Mouse (Mus musculus): Measurements from ENCODE around the gene Gins1.
"Not testable (repeated sequence)": the region's sequence is repeated elsewhere in the genome, so short reads cannot be mapped to it uniquely, and the experiment has no call there.

Gene Gins1

DNA sequence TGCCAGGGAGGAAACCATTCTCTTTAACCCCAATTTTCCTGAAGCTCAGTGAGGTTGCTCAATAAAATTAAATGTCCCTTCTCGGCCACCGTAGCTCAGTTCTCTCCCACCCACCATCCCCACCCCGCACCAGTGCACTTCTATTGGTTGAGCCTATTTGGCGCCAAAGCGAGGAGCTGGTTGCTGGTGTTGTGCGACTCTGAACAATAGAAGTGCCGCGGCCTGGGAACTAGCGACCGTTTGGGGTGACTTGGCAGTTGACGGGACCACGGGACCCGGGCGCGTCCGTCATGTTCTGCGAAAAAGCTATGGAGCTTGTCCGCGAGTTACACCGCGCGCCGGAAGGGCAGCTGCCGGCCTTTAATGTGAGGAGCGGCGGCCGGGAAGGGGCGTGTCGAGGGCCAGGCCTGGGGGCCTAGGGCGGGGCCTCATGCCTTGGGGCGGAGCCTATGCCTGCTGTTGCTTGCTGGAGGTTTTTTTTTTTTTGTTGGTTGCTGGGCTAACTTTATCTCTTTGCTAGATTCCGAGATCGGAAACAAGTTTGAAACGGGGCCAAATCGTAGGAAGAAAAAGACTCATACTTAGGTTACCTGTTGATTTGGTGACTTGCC lies 4.3 kb downstream of the Gins1 start:
- peak; percentile 87 for DNase-seq (ENCODE audit: low read depth, low spot score)

DNA sequence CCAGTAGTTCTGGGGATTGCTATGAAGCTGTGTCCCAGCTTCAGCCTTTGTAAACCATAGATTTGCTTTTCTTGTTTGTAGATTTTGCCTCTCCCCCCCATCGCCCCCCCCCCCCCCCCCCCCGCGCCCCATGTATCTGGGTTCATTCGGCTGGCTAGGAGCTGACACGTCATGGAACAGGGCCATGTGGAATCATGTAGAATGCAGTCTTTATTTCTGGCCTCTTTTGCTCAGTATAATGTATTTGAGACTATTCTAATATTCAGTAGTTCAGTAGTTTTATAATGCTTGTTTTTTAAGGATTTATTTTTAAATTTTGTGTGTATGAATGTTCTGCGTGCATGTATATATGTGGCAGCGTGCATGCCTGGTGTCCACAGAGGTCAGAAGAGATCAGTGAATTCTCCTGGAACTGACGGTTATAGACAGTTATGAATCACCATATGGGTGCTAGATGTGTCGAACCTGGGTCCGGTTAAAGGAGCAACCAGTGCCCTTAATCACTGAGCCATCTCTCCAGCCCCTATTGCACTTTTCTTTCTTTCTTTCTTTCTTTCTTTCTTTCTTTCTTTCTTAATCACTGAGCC lies 5.2 kb downstream of the Gins1 start:
- DNase-seq (ENCODE audit: low read depth, low spot score): no peak

DNA sequence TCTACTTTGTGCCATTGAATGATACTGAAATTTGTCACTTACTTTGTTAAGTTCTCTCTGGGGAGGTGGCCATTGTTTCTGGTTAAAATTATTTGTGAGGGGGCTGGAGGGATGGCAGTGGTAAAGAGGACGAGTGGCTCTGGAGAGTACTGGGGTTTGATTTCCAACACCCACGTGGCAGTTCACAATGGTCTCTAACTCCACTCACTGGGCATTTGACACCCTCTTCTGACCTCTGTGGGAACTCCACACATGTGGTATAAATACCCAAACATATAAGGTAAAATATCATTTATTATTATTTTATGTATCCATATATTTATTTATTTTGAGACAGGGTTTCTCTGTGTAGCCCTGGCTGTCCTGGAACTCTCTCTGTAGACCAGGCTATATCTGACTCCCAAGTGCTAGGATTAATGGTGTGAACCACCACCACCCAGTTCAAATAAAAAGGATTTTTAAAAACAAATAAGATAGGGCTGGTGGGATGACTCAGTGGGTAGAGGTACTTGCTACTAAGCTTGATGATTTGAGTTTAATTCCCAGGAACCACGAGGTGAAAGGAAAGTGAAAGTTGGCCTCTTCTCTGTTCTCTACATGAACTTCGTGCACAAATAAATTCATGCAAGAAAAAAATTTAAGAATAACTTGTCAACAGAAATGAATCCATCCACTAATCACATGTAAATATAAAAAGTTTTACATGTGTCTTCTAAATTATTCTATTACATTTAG lies 9.7 kb downstream of the Gins1 start:
- DNase-seq (ENCODE audit: low read depth, low spot score): no peak

DNA sequence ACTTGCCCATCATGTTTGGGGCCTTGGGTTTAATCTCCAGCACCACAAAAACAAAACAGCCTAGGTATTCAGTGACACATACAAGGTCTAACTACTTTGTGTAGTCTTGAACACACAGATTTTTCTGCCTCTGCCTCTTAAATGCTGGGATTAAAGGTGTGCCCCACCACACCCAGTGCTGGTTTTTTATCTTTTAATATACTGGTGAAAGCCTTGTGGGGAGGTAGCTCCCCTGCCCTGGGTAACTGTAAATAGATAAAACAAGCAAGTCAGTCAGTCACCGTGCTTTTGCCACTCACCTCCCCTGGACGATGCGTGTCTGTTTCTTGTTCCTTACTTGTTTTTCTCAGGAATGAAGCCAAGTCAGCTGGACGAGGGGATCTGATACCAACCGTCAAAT lies 10.6 kb downstream of the Gins1 start:
- no peak for DNase-seq (ENCODE audit: low read depth, low spot score)

DNA sequence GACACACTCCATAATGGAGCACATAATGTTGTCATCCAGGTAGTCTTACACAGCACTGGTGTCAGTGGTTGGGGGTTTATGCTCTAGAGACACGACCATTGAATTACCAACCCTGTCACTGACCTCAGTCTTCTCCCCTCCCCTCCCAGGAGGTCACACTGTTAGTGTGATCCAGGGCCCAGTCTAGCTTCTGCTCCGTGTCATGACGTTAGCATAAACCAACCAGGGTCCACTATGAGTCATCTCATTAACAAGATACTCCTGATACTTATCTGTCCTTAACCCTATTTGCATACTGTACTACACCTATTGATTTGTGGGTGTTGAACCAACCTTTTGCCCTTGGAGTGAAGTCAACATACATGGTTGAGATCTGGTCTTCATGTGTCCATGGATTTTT lies 13.5 kb downstream of the Gins1 start:
- DNase-seq (ENCODE audit: low read depth, low spot score): no peak

DNA sequence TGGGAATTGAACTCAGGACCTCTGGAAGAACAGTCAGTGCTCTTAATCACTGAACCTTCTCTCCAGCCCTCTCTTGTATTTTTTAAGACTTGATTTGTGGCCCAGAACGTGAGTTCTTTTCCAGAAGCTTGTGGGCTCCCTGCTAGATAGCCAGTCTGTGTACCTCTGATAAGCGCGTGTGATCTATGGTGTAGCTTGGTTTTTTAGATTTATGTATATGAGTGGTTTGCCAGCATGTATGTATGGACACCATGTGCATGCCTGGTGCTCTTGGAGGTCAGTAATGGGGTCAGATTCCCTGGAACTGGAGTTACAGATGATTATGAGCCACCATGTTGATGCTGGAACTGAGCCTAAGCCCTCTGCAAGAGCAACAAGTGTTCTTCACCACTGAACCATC lies 15.3 kb downstream of the Gins1 start:
- no peak for DNase-seq (ENCODE audit: low read depth, low spot score)

DNA sequence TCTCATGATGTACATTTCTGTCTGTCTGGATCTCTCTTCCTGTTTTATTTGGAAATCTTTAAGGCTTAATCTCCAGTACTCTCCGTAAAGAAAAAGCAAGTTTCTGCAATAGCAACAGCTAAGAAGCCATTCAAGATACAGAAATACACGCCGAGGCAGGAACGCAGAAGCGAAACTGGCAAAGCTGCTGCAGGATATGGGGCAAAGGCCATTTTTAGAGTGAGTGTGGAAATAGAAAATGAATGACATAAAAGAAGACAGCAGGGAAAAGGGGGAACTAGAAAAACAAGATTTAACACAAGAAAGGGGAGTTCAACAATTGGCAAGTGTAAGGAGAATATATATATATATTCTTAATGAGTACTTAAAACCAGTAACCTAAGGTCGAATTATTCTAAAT lies 16.5 kb downstream of the Gins1 start:
- no peak for DNase-seq (ENCODE audit: low read depth, low spot score)

DNA sequence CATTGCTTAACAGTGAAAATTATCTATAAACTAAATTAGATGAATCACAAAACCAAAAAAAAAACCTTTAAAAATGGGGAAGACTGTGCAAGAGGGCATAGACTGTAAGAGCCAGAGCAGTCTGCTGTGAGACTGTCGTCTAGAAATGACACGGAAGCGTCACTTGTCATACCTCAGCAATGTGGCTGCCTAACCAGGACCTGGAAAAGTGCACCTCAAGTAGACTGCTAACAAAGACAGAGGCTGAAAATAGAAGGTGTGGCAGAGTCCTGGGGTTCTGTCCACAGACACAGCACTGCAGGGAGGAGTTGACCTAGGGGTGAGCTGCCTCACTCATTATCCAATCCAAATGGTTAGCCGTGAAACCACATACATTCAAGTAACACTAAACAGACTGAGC lies 17.0 kb downstream of the Gins1 start:
- DNase-seq (ENCODE audit: low read depth, low spot score): no peak

DNA sequence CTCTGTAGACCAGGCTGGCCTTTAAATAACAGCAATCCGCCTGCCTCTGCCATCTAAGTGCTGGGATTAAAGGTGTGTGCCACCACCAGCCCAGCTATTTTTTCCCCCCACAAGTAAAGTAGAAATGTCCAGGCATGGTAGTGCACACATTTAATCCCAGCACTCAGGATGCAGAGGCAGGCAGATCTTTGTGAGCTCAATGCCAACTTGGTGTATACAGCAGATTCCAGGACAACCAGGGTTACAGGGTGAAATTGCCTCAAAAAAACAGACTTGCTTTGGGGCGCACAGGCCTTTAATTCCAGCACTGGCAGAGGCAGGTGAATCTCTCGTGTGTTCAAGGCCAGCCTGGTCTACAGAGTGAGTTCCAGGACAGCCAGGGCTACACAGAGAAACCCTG lies 17.8 kb downstream of the Gins1 start:
- no peak for DNase-seq (ENCODE audit: low read depth, low spot score)

DNA sequence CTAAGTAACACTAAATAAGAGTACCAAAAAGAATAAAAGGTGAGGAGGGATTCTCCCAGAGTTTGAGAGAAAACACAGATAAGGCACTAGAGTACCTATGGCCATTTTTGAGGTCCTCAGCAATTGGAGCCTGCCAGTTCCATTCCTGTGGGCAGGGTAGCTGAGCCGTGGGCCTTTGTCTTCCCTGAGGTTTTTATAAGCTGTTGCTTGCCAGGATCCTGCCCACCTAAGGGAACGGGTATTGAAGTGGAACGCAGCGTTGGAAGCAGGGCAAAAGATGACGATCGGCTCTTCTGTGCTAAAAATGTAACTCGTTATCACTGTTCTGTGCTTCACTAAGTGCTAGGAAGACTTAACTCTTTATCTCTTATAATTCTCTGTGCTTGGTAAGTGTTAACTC lies 18.3 kb downstream of the Gins1 start:
- no peak for DNase-seq (ENCODE audit: low read depth, low spot score)

DNA sequence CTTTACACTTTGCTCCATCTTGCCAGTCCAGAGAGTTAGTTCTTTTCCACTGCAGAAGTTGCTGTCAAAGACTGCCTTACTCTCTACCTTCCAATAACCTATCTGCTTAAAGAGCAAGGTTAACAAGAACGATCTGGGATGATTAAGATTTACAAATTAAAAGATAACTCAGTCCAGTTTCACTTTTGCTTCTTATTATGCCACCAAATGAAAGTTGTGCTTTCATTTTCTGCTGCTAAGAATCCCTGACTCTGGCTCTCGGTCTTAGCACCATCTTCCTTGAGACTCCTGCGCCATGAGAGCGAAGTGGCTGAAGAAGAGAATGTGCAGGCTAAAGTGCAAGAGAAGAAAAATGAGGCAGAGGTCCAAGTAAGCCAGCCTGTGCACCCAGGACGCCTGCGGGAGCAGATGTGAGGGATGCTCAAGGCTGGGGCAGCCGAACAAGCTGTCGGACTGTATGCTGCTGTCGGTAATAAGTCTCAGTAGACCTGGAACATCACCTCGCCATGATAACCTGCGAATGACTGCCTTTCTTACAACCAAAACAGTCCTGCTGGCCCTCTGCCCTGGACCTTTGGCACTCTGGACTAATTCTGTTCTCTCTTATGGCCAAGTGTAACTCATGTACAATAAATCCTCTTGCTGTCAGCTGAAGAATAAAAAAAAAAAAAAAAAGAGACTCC lies 22.0 kb downstream of the Gins1 start:
- DNase-seq (ENCODE audit: low read depth, low spot score): no peak

DNA sequence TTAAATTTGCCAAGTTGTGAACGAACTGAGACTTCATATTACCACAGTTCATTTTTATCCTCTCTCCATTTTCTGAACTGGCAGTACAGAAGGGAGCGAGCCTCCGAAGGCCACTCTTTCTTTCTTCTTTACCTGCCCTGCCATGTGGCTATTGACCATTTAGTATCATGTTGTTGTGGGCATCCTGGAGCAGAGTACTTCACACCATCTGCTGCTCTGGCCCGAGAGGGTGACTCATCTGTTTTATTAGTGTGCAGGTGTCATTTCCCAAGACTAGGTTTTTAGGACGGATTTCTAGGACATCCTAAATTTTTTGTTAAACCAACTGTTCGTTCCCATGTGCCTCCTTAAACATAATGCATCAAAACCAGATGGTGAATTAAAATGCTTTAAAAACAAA lies 24.0 kb downstream of the Gins1 start:
- no peak for DNase-seq (ENCODE audit: low read depth, low spot score)

DNA sequence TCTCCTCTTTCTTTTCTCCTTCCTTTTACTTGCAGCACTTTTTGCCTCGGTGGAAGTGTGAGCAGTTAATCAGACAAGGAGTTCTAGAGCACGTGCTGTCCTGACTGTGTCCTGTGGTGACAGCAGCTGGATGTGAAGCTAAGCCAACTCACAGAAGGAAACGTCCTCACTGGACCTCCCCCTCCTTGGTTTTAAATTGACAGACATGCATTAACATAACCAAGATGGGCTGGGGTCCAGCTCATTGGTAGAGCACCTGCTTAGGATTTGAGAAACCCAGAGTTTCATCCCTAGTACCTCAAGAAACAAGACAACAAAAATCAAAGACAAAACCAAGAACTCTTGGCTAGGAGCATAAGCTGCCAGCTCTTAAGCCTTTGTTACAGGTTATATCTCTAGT lies 25.6 kb downstream of the Gins1 start:
- DNase-seq (ENCODE audit: low read depth, low spot score): no peak

DNA sequence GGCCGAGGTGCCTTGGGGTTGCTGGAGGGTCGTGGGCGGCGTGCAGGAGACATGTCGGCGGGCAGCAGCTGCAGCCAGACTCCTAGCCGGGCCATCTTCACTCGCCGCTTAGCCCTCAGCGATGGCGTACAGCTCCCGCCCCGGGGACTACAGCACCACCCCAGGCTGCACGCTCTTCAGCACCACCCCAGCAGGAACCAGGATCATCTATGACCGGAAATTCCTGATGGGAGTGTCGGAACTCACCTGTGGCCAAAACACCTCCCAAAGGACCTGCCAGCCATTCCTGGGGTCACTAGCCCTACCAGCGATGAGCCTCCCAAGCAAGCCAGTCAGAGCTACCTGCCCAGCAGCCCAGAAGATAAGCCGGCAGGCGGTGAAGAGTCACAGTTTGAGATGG lies 28.3 kb downstream of the Gins1 start:
- DNase-seq (ENCODE audit: low read depth, low spot score): no peak

DNA sequence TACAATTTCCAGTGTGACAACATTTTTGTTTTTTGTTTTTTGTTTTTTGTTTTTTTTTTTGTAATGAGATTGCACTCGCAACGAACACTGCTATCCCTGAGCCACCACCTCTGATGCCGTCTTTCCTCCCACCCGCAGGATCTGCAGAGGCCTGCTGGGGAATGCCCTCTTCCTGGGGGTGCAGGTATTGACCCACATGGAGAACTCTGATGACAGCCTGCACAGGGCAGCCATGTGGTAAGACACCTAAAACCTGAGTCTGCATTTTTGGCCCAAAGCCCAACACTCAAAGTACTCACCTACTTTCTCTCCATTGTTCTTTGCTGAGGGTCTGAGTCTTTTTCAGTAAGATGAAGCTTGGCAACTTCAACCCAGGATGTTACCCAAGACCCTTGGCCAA lies 29.5 kb downstream of the Gins1 start:
- DNase-seq (ENCODE audit: low read depth, low spot score): no peak

DNA sequence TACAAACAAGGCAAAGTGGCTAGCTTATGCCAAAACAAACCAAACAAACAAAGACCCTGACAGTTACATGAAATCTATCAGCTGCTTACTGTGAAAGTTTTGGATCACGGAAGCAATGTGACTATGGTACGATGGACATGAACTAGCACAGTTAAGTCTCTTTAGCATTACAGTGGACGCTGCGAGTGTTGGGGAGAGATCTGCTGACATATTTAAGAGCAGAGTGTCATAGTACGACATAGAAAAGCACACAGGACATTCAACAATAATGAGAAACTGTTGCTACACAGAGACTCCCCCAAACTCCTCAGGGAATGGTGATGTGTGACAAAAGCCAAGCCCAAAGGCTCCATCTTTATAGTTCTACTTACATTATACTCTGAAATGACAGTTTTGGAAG lies 38.8 kb downstream of the Gins1 start:
- no peak for DNase-seq (ENCODE audit: low read depth, low spot score)

DNA sequence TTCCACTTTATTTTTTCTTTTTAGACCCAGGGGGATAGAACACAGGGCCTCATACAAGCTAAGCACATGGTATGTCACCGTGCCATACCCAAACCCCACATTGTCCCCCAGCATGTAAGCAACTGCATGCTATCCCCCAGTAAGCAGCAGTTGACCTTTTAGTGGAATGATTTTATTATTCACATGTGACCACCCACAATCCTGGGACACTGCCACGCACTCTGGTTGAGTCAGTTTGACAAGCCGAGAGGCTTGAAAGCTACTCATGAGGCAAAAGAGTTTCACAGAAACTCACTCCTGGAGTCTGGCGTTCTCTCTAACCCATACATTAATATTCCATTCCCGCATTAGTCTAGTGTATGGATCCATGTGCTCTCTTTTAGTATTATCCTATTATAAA lies 42.1 kb downstream of the Gins1 start:
- DNase-seq (ENCODE audit: low read depth, low spot score): not testable (repeated sequence)

DNA sequence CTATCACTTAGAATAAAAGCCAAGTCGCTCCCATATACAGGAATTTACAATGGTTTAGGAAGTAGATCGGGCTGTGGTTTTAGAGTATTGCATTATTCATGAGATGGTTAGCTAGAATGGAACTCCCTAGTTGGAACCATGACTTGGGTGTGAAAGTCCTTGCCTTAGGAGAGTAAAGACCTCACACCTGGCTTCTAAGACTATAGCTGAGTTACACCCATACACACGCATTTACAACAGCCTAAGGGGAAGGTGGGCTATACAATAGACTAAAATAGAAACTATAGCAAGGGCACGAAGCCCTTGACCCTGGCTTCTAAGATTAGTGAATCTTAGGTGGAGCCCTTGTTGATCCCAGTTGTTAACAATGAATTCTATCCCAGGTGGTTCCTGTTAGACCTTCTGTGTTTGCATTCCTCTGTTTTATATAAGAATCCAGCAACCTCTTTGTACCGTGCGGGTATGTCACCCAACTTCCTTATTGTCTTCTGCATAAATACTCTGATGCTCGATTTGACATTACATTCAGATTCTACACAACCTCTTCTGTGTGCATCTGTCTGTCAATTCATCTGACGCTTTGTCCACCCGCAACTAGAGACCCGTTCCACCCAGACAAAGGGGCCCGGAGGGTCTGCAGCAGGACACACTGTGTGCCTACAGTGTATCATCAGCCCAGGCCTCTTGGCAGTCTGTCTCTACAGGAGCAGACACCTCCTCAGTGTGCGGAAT lies 42.8 kb downstream of the Gins1 start:
- DNase-seq (ENCODE audit: low read depth, low spot score): not testable (repeated sequence)

DNA sequence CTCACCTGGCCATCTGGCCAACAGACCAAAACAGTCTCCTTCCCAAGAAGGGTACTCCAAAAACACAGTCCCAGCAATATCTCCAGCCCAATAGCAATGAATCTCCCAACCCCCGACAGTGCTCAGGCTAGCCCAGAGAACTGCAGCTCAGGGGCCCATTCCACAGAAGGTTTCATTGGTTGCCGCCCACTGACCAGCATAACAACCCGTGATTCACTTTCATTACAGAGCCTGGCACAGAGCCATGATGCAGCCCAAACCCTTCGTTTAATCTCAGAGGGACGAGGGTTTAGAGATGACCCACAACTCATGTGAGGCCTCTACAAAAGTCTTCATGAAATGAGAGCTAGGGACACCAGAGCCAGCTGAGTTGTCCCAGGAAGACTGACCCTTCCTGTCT lies 43.6 kb downstream of the Gins1 start:
- DNase-seq (ENCODE audit: low read depth, low spot score): no peak

DNA sequence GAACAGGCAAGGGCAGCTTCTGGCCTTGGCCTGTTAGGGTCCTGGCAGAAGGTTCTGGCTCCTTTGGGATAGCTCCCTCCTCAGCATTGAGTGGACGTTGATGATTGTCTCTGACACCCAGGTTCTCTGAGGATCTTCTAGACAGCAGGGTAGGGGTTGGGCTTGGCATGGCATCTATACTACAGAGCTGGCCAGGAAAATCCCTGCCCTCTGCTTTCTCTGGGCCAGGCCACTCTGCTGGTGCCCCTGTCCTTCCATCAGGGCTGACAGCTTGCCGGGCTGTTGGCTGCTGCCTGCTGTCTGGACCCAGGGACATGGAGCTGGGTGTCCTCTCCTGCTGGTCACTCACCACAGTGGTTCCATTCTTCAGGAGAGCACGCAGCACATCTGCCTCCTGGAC lies 44.5 kb downstream of the Gins1 start:
- no peak for DNase-seq (ENCODE audit: low read depth, low spot score)

DNA sequence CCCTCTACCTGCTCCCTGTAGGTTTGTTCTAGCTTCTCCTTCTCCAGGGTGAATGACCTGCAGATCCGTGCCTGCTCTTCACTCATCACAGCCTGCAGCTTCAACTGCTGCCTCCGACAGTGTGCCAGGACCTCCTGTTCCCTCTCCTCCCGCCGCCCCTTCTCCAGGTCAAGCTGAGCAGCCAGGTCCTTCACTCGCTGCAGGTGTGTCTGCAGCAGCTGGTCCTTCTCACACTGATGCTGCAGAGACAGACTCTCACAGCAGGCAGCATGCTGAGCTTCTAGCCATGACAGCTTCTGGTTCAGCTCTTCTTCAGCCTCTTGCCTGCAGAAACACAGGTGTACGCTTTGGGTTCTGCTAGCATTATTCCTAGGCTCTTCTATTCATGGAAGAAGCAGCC lies 44.9 kb downstream of the Gins1 start:
- DNase-seq (ENCODE audit: low read depth, low spot score): no peak

DNA sequence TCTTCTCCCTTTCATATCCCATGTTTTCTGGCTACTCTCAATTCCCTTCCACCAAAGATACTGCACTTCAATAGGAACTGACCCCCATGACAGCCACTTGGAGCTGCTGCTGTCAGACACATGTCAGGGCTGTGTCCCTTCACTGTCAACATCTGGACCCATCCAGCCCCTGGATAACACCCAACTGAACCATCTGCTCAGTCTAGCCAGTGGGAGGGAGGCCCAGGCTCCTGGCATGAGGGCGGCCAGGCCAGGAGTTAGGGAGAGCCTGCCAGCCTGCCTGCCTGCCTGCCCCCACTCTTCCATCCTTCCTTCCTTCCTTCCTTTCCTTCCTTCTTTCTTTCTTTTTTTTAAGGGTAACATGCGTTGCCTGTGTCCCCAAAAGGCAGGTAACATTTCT lies 46.0 kb downstream of the Gins1 start:
- DNase-seq (ENCODE audit: low read depth, low spot score): peak; percentile 29

Data from retina, adult 2 months (tissue).